Mouse (Mus musculus) forebrain, embryonic 14.5 days (tissue): ENCODE measurements at regions not wholly inside any gene's neighbourhood (a gene's known extent, or its start where the extent isn't known, plus 50 kb on each side); places are given as distances from the start of the nearest gene placed in this dataset.

Source experiments
- ATAC-seq: fragments of 200-750 bp; cut with Nextera tagmentation; 2 replicates; pipeline ENCODE4 v1.8.0; 2017; ENCODE audit warnings: mild to moderate bottlenecking, moderate library complexity
- DNase-seq: peaks from one replicate; pipeline ENCODE4 v3.0.0-alpha.2; 2015; ENCODE audit warnings: low spot score
- H3K27ac ChIP-seq: fragments of 300-500 bp; sonication (generic); 2 replicates; pipeline ENCODE4 v1.5.1; 2014; ENCODE audit warnings: low read depth, mild to moderate bottlenecking, control low read depth, low read length, moderate library complexity
- H3K27me3 ChIP-seq: fragments of 300-500 bp; sonication (generic); replicated peaks from 2 replicates; pipeline ENCODE4 v1.6.1; 2014; ENCODE audit warnings: low read length, control low read depth, mixed read lengths; ENCODE audit not compliant: control insufficient read depth, insufficient read depth
- H3K36me3 ChIP-seq: fragments of 300-500 bp; sonication (generic); 2 replicates; pipeline ENCODE4 v1.6.1; 2014; ENCODE audit warnings: low read length, control low read depth; ENCODE audit not compliant: control insufficient read depth, insufficient read depth
- H3K4me1 ChIP-seq: fragments of 300-500 bp; sonication (generic); 2 replicates; pipeline ENCODE4 v1.6.1; 2014; ENCODE audit warnings: antibody characterized with exemption, low read length, control low read depth; ENCODE audit not compliant: control insufficient read depth, insufficient read depth
- H3K4me2 ChIP-seq: fragments of 300-500 bp; sonication (generic); 2 replicates; pipeline ENCODE4 v1.6.1; 2014; ENCODE audit warnings: mild to moderate bottlenecking, control low read depth, low read length
- H3K4me3 ChIP-seq: fragments of 300-500 bp; sonication (generic); 2 replicates; pipeline ENCODE4 v1.5.1; 2014; ENCODE audit warnings: low read depth, low read length, control low read depth
- H3K9ac ChIP-seq: fragments of 300-500 bp; sonication (generic); 2 replicates; pipeline ENCODE4 v1.6.1; 2014; ENCODE audit warnings: mild to moderate bottlenecking, low read length, control low read depth, moderate library complexity
- H3K9me3 ChIP-seq: fragments of 300-500 bp; sonication (generic); replicated peaks from 2 replicates; pipeline ENCODE4 v1.6.1; 2016; ENCODE audit warnings: low read length, control low read depth, mixed read lengths; ENCODE audit not compliant: control insufficient read depth
- WGBS: fragments of 180-500 bp; shearing (Covaris S2); extraction: QIAGEN DNeasy Blood & Tissue Kit; methylation state at CpG from one replicate; pipeline ENCODE4 v1.1.7; 2014; 5-methylcytosine and 5-hydroxymethylcytosine counted together

DNA sequence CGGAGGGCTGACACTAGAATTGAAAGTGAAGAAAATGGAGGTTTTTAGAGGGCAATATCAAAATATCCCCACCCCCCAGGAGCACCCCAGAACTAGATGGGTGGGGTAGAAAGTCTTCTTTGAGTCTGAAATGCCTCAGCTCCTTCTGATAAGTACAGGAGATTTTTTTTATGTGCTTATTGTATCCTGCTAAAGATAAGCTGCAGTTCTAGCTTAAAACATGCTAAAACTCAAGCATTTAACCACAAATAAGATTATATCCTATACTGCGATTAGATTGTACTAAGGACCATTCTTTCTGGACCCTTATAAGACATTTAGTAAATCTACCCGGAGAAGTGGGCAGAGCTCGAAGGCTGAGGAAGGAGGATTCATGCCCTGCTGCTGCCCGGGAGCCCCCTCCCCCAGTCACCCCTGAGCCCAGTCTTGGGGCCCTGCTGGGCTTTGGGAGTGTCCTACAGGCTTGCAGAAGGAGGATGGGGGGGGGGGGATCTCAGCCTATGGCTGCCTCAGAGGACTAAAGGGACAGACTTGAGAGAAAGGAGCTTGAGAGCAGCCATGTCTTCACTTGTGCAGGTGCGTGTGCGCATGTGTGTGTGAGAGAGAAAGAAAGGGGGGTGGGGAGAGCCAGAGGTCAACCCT, 61.5 kb upstream of the Galnt10 start:
- no peak overlapping the region for H3K4me3 ChIP-seq
- no peak overlapping the region; the same call in 1 of the 2 replicates for H3K4me2 ChIP-seq
- peak overlapping the region; percentile 70; the same call in 1 of the 2 replicates for H3K27ac ChIP-seq
- DNase-seq (no peak), ATAC-seq (no peak; the same call in 1 of the 2 replicates)
- WGBS = 9% methylated on average over 7 of the region's 7 CpGs
- peaks cover 14% of the 10 kb centered on the region for H3K4me1 ChIP-seq
- no peaks in the 10 kb centered on the region for H3K9me3 ChIP-seq
- H3K36me3 ChIP-seq = no peaks in the 10 kb centered on the region
- H3K27me3 ChIP-seq = 0 out of 2 replicates have a peak, but pooled peaks cover 5% of the 10 kb centered on the region
- peak overlapping the region; percentile 18; the same call in 1 of the 2 replicates for H3K9ac ChIP-seq

GRCm38 (mm10) chr11:57585646-57586045, 59.6 kb upstream of the Galnt10 start:
- 0 out of 2 replicates have a peak, but pooled peaks cover 5% of the 10 kb centered on the region for H3K27me3 ChIP-seq
- WGBS = 88% methylated on average over 3 of the region's 3 CpGs
- H3K36me3 ChIP-seq = no peaks in the 10 kb centered on the region
- H3K9me3 ChIP-seq = no peaks in the 10 kb centered on the region
- DNase-seq (no peak), ATAC-seq (no peak)
- no peak overlapping the region for H3K4me3 ChIP-seq
- no peak overlapping the region for H3K9ac ChIP-seq
- no peak overlapping the region for H3K4me2 ChIP-seq
- H3K27ac ChIP-seq = no peak overlapping the region
- H3K4me1 ChIP-seq = peaks cover 14% of the 10 kb centered on the region

- H3K36me3 ChIP-seq = no peaks in the 10 kb centered on the region
Measured at GRCm38 (mm10) chr11:57592228-57592748, 53.0 kb upstream of the Galnt10 start.

More at GRCm38 (mm10) chr11:57592228-57592748, 53.0 kb upstream of the Galnt10 start:
- H3K27me3 ChIP-seq = 0 out of 2 replicates have a peak, but pooled peaks cover 2% of the 10 kb centered on the region
- no peaks in the 10 kb centered on the region for H3K9me3 ChIP-seq
- H3K4me3 ChIP-seq = no peak overlapping the region
- H3K27ac ChIP-seq = no peak overlapping the region
- H3K9ac ChIP-seq = no peak overlapping the region
- whole genome bisulfite sequencing = 89% methylated on average over 7 of the region's 7 CpGs
- no peak overlapping the region for H3K4me2 ChIP-seq
- DNase-seq = no peak
- no peaks in the 10 kb centered on the region for H3K4me1 ChIP-seq
- no peak for ATAC-seq
